Mouse (Mus musculus): ENCODE measurements around the gene Agfg2. TPM values are rescaled to one million over a fixed set of nuclear protein-coding genes. Genes with fewer than 3 reads are reported as not detected.

The Agfg2 gene
- polyA plus RNA-seq, 1 experiment = not detected

DNA sequence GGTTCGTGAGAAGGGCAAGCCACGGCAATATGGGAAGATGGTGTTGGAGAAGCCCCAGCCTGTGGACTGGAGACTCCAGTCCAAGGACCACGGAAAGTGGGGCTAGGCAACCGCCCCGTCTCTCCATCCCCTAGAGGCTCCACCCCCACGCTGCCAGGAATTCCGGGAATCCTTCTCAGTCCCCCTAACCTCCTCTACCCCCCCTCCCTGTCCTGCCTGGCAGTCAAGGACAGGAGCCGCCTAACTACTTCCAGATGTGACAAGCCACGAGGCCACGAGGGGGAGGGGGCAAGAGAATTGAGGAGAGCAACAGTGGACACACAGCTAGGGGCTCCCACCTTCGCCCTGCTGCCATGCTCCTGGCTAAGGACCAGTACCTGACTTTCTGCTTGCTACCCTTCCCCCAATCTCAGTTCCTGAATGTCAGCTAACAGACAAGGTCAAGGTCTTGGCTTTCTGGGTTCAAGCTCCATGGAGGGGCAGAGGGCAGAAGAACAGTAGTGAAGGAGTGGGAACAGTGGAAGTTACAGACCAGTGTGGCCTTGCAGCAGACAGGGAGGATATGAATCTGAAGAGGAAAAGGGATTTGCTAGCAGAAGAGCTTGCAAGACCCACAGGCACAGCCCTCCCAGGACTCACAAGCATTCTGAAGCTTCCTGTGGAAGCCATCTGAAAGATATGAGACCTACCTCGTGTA is 73.8 kb downstream of the Agfg2 start:
- WGBS = 45% methylated on average over 12 of the region's 12 CpGs
- H3K27ac ChIP-seq (ENCODE audit: insufficient read depth, low read depth, low read length) = 0 out of 2 replicates have a peak overlapping the region, but pooled peaks have one; percentile 4
- peaks cover 8% of the 10 kb centered on the region; the same call in 1 of the 2 replicates for H3K4me1 ChIP-seq (ENCODE audit: control insufficient read depth, insufficient read depth, low read length)
- TF ChIP-seq CTCF (IDR thresholded peaks at IDR 0.05; ENCODE audit: insufficient read depth, low read depth, low read length) (no peak), POLR2A (IDR thresholded peaks at IDR 0.05; ENCODE audit: insufficient read depth, low read depth, low read length) (no peak)
- no peak overlapping the region for H3K4me3 ChIP-seq (ENCODE audit: insufficient read depth, low read depth, low read length)

DNA sequence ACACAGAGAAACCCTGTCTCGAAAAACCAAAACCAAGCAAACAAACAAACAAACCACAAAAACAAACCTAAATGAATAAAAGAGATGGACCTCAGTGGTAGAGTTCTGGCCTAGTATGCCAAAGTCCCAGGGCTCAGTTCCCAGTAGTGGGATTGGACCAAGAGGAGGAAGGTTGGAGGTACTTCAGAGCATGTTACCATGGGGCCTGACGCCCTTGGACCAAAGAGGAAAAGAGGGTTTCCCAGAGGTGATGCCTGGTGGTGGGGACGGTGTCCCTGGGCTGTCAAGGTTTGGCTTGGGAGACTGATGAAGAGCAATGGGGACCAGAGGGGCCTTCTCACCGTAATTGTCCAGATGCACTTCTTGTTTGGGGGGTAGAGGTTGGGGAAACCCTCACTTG is 74.5 kb downstream of the Agfg2 start:
- no peak overlapping the region for H3K27ac ChIP-seq (ENCODE audit: insufficient read depth, low read depth, low read length)
- TF ChIP-seq POLR2A (IDR thresholded peaks at IDR 0.05; ENCODE audit: insufficient read depth, low read depth, low read length) (no peak), CTCF (IDR thresholded peaks at IDR 0.05; ENCODE audit: insufficient read depth, low read depth, low read length) (no peak)
- no peak overlapping the region for H3K4me3 ChIP-seq (ENCODE audit: insufficient read depth, low read depth, low read length)
- peaks cover 8% of the 10 kb centered on the region; the same call in 1 of the 2 replicates for H3K4me1 ChIP-seq (ENCODE audit: control insufficient read depth, insufficient read depth, low read length)
- WGBS = 83% methylated on average over 4 of the region's 4 CpGs

DNA sequence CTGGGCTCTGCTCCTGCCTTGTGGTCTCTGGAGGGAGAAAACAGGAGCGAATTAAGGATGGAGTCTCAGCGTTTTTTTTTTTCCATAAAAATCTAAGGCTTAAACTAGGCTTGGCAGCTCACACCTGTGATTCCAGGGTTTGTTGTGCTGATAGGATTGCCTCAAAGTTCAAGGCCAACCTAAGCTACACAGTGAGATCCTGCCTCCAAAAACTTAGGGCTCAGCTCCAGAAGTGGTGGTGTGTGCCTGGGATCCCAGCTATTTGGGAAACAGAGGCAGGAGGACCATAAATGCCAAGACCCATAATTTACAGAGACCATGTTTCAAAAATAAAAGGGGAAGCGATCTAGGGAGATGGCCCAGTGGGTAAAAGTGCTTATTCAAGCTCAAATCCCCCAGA is 75.2 kb downstream of the Agfg2 start:
- TF ChIP-seq POLR2A (IDR thresholded peaks at IDR 0.05; ENCODE audit: insufficient read depth, low read depth, low read length) = no peak
- no peak for TF ChIP-seq CTCF (IDR thresholded peaks at IDR 0.05; ENCODE audit: insufficient read depth, low read depth, low read length)
- no peak overlapping the region for H3K27ac ChIP-seq (ENCODE audit: insufficient read depth, low read depth, low read length)
- H3K4me1 ChIP-seq (ENCODE audit: control insufficient read depth, insufficient read depth, low read length) = peaks cover 8% of the 10 kb centered on the region; the same call in 1 of the 2 replicates
- no peak overlapping the region for H3K4me3 ChIP-seq (ENCODE audit: insufficient read depth, low read depth, low read length)
- 70% methylated on average over 3 of the region's 3 CpGs for WGBS

DNA sequence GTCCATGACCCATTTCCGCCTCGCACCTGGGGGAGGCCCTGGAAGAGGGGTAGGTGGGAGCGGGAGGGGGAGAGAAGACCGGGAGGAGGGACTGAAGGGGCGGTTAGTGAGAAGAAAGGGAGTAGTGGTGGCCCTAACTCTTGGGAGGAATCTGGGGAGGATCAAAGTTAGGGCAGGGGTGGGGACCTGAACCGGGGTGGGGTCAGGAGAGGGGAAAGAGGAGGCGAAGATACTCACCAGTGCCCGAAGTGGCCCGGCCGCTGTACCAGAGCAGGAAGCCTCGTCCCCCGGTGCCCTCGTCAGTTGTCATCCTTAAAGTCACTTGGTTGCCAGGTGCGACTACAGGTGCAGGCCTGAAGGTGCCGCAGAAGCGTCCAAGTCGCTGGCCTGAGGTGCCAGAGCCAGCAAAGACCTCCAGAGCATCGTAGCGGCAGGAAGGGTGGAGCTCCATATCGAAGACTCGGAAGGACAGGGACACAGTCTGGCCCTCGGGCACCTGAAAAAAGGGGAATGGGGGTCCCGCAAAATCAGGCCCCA is 75.8 kb downstream of the Agfg2 start:
- 41% methylated on average over 23 of the region's 23 CpGs for WGBS
- no peak overlapping the region for H3K4me3 ChIP-seq (ENCODE audit: insufficient read depth, low read depth, low read length)
- TF ChIP-seq POLR2A (IDR thresholded peaks at IDR 0.05; ENCODE audit: insufficient read depth, low read depth, low read length) (no peak), CTCF (IDR thresholded peaks at IDR 0.05; ENCODE audit: insufficient read depth, low read depth, low read length) (no peak)
- H3K4me1 ChIP-seq (ENCODE audit: control insufficient read depth, insufficient read depth, low read length) = peaks cover 8% of the 10 kb centered on the region; the same call in 1 of the 2 replicates
- H3K27ac ChIP-seq (ENCODE audit: insufficient read depth, low read depth, low read length) = no peak overlapping the region

GRCm38 (mm10) chr5:137607860-137608653 is 76.5 kb downstream of the Agfg2 start:
- WGBS = 29% methylated on average over 26 of the region's 26 CpGs
- no peak overlapping the region for H3K27ac ChIP-seq (ENCODE audit: insufficient read depth, low read depth, low read length)
- TF ChIP-seq CTCF (IDR thresholded peaks at IDR 0.05; ENCODE audit: insufficient read depth, low read depth, low read length) (no peak), POLR2A (IDR thresholded peaks at IDR 0.05; ENCODE audit: insufficient read depth, low read depth, low read length) (no peak)
- no peak overlapping the region for H3K4me3 ChIP-seq (ENCODE audit: insufficient read depth, low read depth, low read length)
- H3K4me1 ChIP-seq (ENCODE audit: control insufficient read depth, insufficient read depth, low read length) = peaks cover 8% of the 10 kb centered on the region; the same call in 1 of the 2 replicates

- peak overlapping the region; percentile 67 for H3K4me3 ChIP-seq (ENCODE audit: insufficient read depth, low read depth, low read length)
- TF ChIP-seq POLR2A (IDR thresholded peaks at IDR 0.05; ENCODE audit: insufficient read depth, low read depth, low read length) (no peak), CTCF (IDR thresholded peaks at IDR 0.05; ENCODE audit: insufficient read depth, low read depth, low read length) (no peak)
- no peak overlapping the region for H3K27ac ChIP-seq (ENCODE audit: insufficient read depth, low read depth, low read length)
- WGBS = under 1% methylated on average over 22 of the region's 22 CpGs
- peaks cover 9% of the 10 kb centered on the region for H3K4me1 ChIP-seq (ENCODE audit: control insufficient read depth, insufficient read depth, low read length)
Measured at GRCm38 (mm10) chr5:137601365-137601729, 83.2 kb downstream of the Agfg2 start.

GRCm38 (mm10) chr5:137600619-137601364 is 83.7 kb downstream of the Agfg2 start, which contains the start of gene Mospd3:
Gene Mospd3, minus strand, starts transcription at chr5:137601058.
- H3K4me1 ChIP-seq (ENCODE audit: control insufficient read depth, insufficient read depth, low read length) = peaks cover 9% of the 10 kb centered on the region
- under 1% methylated on average over 41 of the region's 41 CpGs for WGBS
- TF ChIP-seq POLR2A (IDR thresholded peaks at IDR 0.05; ENCODE audit: insufficient read depth, low read depth, low read length) (peak; percentile 29; the same call in 1 of the 2 replicates), CTCF (IDR thresholded peaks at IDR 0.05; ENCODE audit: insufficient read depth, low read depth, low read length) (no peak)
- peak within 1 kb of the TSS; percentile 86 for H3K27ac ChIP-seq (ENCODE audit: insufficient read depth, low read depth, low read length)
- H3K4me3 ChIP-seq (ENCODE audit: insufficient read depth, low read depth, low read length) = peak within 1 kb of the TSS; percentile 67

Other genes starting within 250 kb of the Agfg2 start
- gene Zan, start 207.7 kb downstream of the Agfg2 start, polyA plus RNA-seq (2012; ENCODE audit: insufficient read depth, insufficient read length, low replicate concordance, missing spikeins) = not detected in 2 replicates
- not detected in 2 replicates for gene Pop7, start 182.2 kb downstream of the Agfg2 start, polyA plus RNA-seq (2012; ENCODE audit: insufficient read depth, insufficient read length, low replicate concordance, missing spikeins)
- gene Gigyf1, start 166.2 kb downstream of the Agfg2 start, polyA plus RNA-seq (2012; ENCODE audit: insufficient read depth, insufficient read length, low replicate concordance, missing spikeins) = not detected in 2 replicates
- gene Epo, start 151.5 kb downstream of the Agfg2 start, polyA plus RNA-seq (2012; ENCODE audit: insufficient read depth, insufficient read length, low replicate concordance, missing spikeins) = not detected in 2 replicates
- not detected in 2 replicates for gene Gnb2, start 151.2 kb downstream of the Agfg2 start, polyA plus RNA-seq (2012; ENCODE audit: insufficient read depth, insufficient read length, low replicate concordance, missing spikeins)
- not detected in 2 replicates for gene Actl6b, start 131.2 kb downstream of the Agfg2 start, polyA plus RNA-seq (2012; ENCODE audit: insufficient read depth, insufficient read length, low replicate concordance, missing spikeins)
- not detected in 2 replicates for gene Tfr2, start 114.9 kb downstream of the Agfg2 start, polyA plus RNA-seq (2012; ENCODE audit: insufficient read depth, insufficient read length, low replicate concordance, missing spikeins)
- gene Mospd3, start 83.7 kb downstream of the Agfg2 start, polyA plus RNA-seq (2012; ENCODE audit: insufficient read depth, insufficient read length, low replicate concordance, missing spikeins) = not detected in 2 replicates
- gene Pcolce, start 70.9 kb downstream of the Agfg2 start, polyA plus RNA-seq (2012; ENCODE audit: insufficient read depth, insufficient read length, low replicate concordance, missing spikeins) = not detected in 2 replicates
- not detected in 2 replicates for gene Fbxo24, start 55.7 kb downstream of the Agfg2 start, polyA plus RNA-seq (2012; ENCODE audit: insufficient read depth, insufficient read length, low replicate concordance, missing spikeins)
- not detected in 2 replicates for gene Lrch4, start 55.6 kb downstream of the Agfg2 start, polyA plus RNA-seq (2012; ENCODE audit: insufficient read depth, insufficient read length, low replicate concordance, missing spikeins)
- gene Gm20605, start 55.6 kb downstream of the Agfg2 start, polyA plus RNA-seq (2012; ENCODE audit: insufficient read depth, insufficient read length, low replicate concordance, missing spikeins) = not detected in 2 replicates
- not detected in 2 replicates for gene Sap25, start 43.4 kb downstream of the Agfg2 start, polyA plus RNA-seq (2012; ENCODE audit: insufficient read depth, insufficient read length, low replicate concordance, missing spikeins)
- gene Irs3, start 39.0 kb downstream of the Agfg2 start, polyA plus RNA-seq (2012; ENCODE audit: insufficient read depth, insufficient read length, low replicate concordance, missing spikeins) = not detected in 2 replicates
- not detected in 2 replicates for gene Nyap1, start 56.9 kb upstream of the Agfg2 start, polyA plus RNA-seq (2012; ENCODE audit: insufficient read depth, insufficient read length, low replicate concordance, missing spikeins)
- 483 TPM in 1 of 2 replicates, not detected in the other for gene Tsc22d4, start 61.0 kb upstream of the Agfg2 start, polyA plus RNA-seq (2012; ENCODE audit: insufficient read depth, insufficient read length, low replicate concordance, missing spikeins)
- gene Ppp1r35, start 94.1 kb upstream of the Agfg2 start, polyA plus RNA-seq (2012; ENCODE audit: insufficient read depth, insufficient read length, low replicate concordance, missing spikeins) = not detected in 2 replicates
- not detected in 2 replicates for gene Mepce, start 102.9 kb upstream of the Agfg2 start, polyA plus RNA-seq (2012; ENCODE audit: insufficient read depth, insufficient read length, low replicate concordance, missing spikeins)
- gene Zcwpw1, start 103.1 kb upstream of the Agfg2 start, polyA plus RNA-seq (2012; ENCODE audit: insufficient read depth, insufficient read length, low replicate concordance, missing spikeins) = not detected in 2 replicates
- gene Pilra, start 151.6 kb upstream of the Agfg2 start, polyA plus RNA-seq (2012; ENCODE audit: insufficient read depth, insufficient read length, low replicate concordance, missing spikeins) = not detected in 2 replicates
- not detected in 2 replicates for gene Pilrb1, start 173.4 kb upstream of the Agfg2 start, polyA plus RNA-seq (2012; ENCODE audit: insufficient read depth, insufficient read length, low replicate concordance, missing spikeins)
- not detected in 2 replicates for gene Pilrb2, start 187.1 kb upstream of the Agfg2 start, polyA plus RNA-seq (2012; ENCODE audit: insufficient read depth, insufficient read length, low replicate concordance, missing spikeins)
- gene Cyp3a13, start 236.9 kb upstream of the Agfg2 start, polyA plus RNA-seq (2012; ENCODE audit: insufficient read depth, insufficient read length, low replicate concordance, missing spikeins) = not detected in 2 replicates